Mouse (Mus musculus) megakaryocyte, embryonic 14.5 days (primary cell): Measurements from ENCODE around the gene Psmb10.

Source experiments
- FLI1 ChIP-seq: IDR thresholded peaks from 2 replicates; pipeline ENCODE4 v1.6.1; 2012; ENCODE audit warnings: low read length, inconsistent platforms, mixed read lengths
- GATA1 ChIP-seq: IDR thresholded peaks from 3 replicates; pipeline ENCODE4 v1.6.1; 2012; ENCODE audit warnings: mixed read lengths, low read length, inconsistent platforms, borderline replicate concordance

DNA sequence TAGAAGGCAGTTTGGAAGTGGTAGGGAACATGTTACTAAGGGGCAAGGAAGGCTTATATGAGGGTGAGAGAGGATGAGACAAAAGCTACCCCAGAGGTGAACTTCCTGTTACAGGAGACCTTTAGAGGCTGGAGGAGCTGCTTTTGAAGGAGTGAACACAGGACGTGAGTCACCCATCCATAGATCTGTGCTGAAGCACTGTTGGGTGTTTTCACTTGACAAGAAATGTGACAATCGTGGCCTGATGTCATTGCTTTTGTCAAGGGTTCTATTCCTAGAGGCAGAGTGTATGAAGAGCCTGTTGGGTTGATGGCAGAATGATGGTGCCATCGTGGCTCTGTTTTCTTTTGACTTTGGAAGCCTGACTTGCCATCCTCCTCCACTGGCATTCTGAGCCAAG, 18.9 kb downstream of the Psmb10 start:
- TF ChIP-seq GATA1 (no peak), FLI1 (no peak)
